Mouse (Mus musculus): ENCODE measurements around the gene Prl7a1. TPM values are rescaled to one million over a fixed set of nuclear protein-coding genes. Genes with fewer than 3 reads are reported as not detected.

Gene Prl7a1
- not detected in 2 replicates for polyA plus RNA-seq (2015; fragmentation: Nextera tagmentation; extraction: Ambion mirVana)

- 89% methylated on average over 3 of the region's 3 CpGs for WGBS
- H3K9ac ChIP-seq = no peak within 1 kb of the TSS
- no peaks in the 10 kb centered on the region for H3K36me3 ChIP-seq
- no peak within 1 kb of the TSS for H3K4me3 ChIP-seq (replicated peaks)
- H3K4me1 ChIP-seq = no peaks in the 10 kb centered on the region
- no peaks in the 10 kb centered on the region for H3K27me3 ChIP-seq
- no peaks in the 10 kb centered on the region for H3K9me3 ChIP-seq (replicated peaks)
- H3K27ac ChIP-seq = no peak within 1 kb of the TSS
- no peak within 1 kb of the TSS for H3K4me2 ChIP-seq
- ATAC-seq (replicated peaks; ENCODE audit: low FRiP score) = no peak
Measured at GRCm38 (mm10) chr13:27642393-27642792, at the start of gene Prl7a1. Gene Prl7a1, minus strand, starts transcription at chr13:27642493.

- Histone ChIP-seq H3K9ac (no peak within 1 kb of the TSS), H3K9me3 (replicated peaks) (no peaks in the 10 kb centered on the region), H3K36me3 (no peaks in the 10 kb centered on the region), H3K27me3 (no peaks in the 10 kb centered on the region), H3K4me3 (replicated peaks) (no peak within 1 kb of the TSS), H3K27ac (no peak within 1 kb of the TSS), H3K4me1 (no peaks in the 10 kb centered on the region), H3K4me2 (no peak within 1 kb of the TSS)
- no peak for ATAC-seq (replicated peaks; ENCODE audit: low FRiP score)
- WGBS = 81% methylated on average over 4 of the region's 4 CpGs
Measured at GRCm38 (mm10) chr13:27667936-27668335, 25.6 kb upstream of the Prl7a1 start, which contains the start of gene Prl7a2. Gene Prl7a2, minus strand, starts transcription at chr13:27668036.

- no peak overlapping the region for H3K9ac ChIP-seq
- no peak overlapping the region for H3K4me3 ChIP-seq (replicated peaks)
- 80% methylated on average over 2 of the region's 2 CpGs for WGBS
- no peaks in the 10 kb centered on the region for H3K27me3 ChIP-seq
- no peaks in the 10 kb centered on the region for H3K9me3 ChIP-seq (replicated peaks)
- no peaks in the 10 kb centered on the region for H3K4me1 ChIP-seq
- H3K4me2 ChIP-seq = no peak overlapping the region
- H3K36me3 ChIP-seq = no peaks in the 10 kb centered on the region
- no peak overlapping the region for H3K27ac ChIP-seq
- no peak for ATAC-seq (replicated peaks; ENCODE audit: low FRiP score)
Measured at GRCm38 (mm10) chr13:27660747-27661146, 18.5 kb upstream of the Prl7a1 start.

GRCm38 (mm10) chr13:27610482-27610881 lies 31.8 kb downstream of the Prl7a1 start, which contains the start of gene Prl7b1:
Gene Prl7b1, minus strand, starts transcription at chr13:27610582.
- WGBS = 65% methylated on average over 4 of the region's 4 CpGs
- Histone ChIP-seq H3K36me3 (no peaks in the 10 kb centered on the region), H3K4me1 (no peaks in the 10 kb centered on the region), H3K9ac (no peak within 1 kb of the TSS), H3K4me2 (no peak within 1 kb of the TSS), H3K4me3 (replicated peaks) (no peak within 1 kb of the TSS), H3K27me3 (no peaks in the 10 kb centered on the region), H3K9me3 (replicated peaks) (no peaks in the 10 kb centered on the region), H3K27ac (no peak within 1 kb of the TSS)
- ATAC-seq (replicated peaks; ENCODE audit: low FRiP score) = no peak

Other genes with a start within 250 kb of the Prl7a1 start
- gene Prl8a6, start 203.8 kb downstream of the Prl7a1 start, polyA plus RNA-seq (2015; fragmentation: Nextera tagmentation; extraction: Ambion mirVana) = not detected in 2 replicates
- not detected in 2 replicates for gene Prl8a8, start 129.3 kb downstream of the Prl7a1 start, polyA plus RNA-seq (2015; fragmentation: Nextera tagmentation; extraction: Ambion mirVana)
- not detected in 2 replicates for gene Prl8a9, start 77.9 kb downstream of the Prl7a1 start, polyA plus RNA-seq (2015; fragmentation: Nextera tagmentation; extraction: Ambion mirVana)
- not detected in 2 replicates for gene Prl8a1, start 60.3 kb downstream of the Prl7a1 start, polyA plus RNA-seq (2015; fragmentation: Nextera tagmentation; extraction: Ambion mirVana)
- gene Prl7b1, start 31.9 kb downstream of the Prl7a1 start, polyA plus RNA-seq (2015; fragmentation: Nextera tagmentation; extraction: Ambion mirVana) = not detected in 2 replicates
- not detected in 2 replicates for gene Prl7a2, start 25.5 kb upstream of the Prl7a1 start, polyA plus RNA-seq (2015; fragmentation: Nextera tagmentation; extraction: Ambion mirVana)
- not detected in 2 replicates for gene Prl7d1, start 74.2 kb upstream of the Prl7a1 start, polyA plus RNA-seq (2015; fragmentation: Nextera tagmentation; extraction: Ambion mirVana)
- not detected in 2 replicates for gene Prl7c1, start 138.3 kb upstream of the Prl7a1 start, polyA plus RNA-seq (2015; fragmentation: Nextera tagmentation; extraction: Ambion mirVana)
- not detected in 2 replicates for gene Prl2a1, start 159.2 kb upstream of the Prl7a1 start, polyA plus RNA-seq (2015; fragmentation: Nextera tagmentation; extraction: Ambion mirVana)
- not detected in 2 replicates for gene Prl2c1, start 206.8 kb upstream of the Prl7a1 start, polyA plus RNA-seq (2015; fragmentation: Nextera tagmentation; extraction: Ambion mirVana)

Data from kidney, embryonic 15.5 days (tissue).